Mouse (Mus musculus) embryonic facial prominence, embryonic 13.5 days (tissue): ENCODE results near the gene Smndc1. TPM values are rescaled to one million over a fixed set of nuclear protein-coding genes. Genes with fewer than 3 reads are reported as not detected.
A peak's percentile ranks its signal among the peaks of the same experiment; 100 is the strongest.

Source experiments
- ATAC-seq: fragments of 200-750 bp; cut with Nextera tagmentation; 2 replicates; pipeline ENCODE4 v1.8.0; 2017; ENCODE audit warnings: low read depth; ENCODE audit not compliant: insufficient number of reproducible peaks, insufficient read depth, low FRiP score, low TSS enrichment
- H3K27ac ChIP-seq: fragments of 300-500 bp; sonication (generic); 2 replicates; pipeline ENCODE4 v1.5.1; 2015; ENCODE audit warnings: moderate library complexity, mild to moderate bottlenecking, inconsistent platforms
- H3K27me3 ChIP-seq: fragments of 300-500 bp; sonication (generic); 2 replicates; pipeline ENCODE4 v1.6.1; 2015; ENCODE audit warnings: mild to moderate bottlenecking, inconsistent platforms
- H3K36me3 ChIP-seq: fragments of 300-500 bp; sonication (generic); 2 replicates; pipeline ENCODE4 v1.6.1; 2015; ENCODE audit warnings: mild to moderate bottlenecking, inconsistent platforms
- H3K4me1 ChIP-seq: fragments of 300-500 bp; sonication (generic); 2 replicates; pipeline ENCODE4 v1.6.1; 2015; ENCODE audit warnings: inconsistent platforms
- H3K4me2 ChIP-seq: fragments of 300-500 bp; sonication (generic); 2 replicates; pipeline ENCODE4 v1.6.1; 2015; ENCODE audit warnings: moderate library complexity, mild to moderate bottlenecking, inconsistent platforms
- H3K4me3 ChIP-seq: fragments of 300-500 bp; sonication (generic); 2 replicates; pipeline ENCODE4 v1.5.1; 2015; ENCODE audit warnings: mild to moderate bottlenecking, inconsistent platforms
- H3K9ac ChIP-seq: fragments of 300-500 bp; sonication (generic); 2 replicates; pipeline ENCODE4 v1.6.1; 2015; ENCODE audit warnings: mild to moderate bottlenecking, inconsistent platforms
- H3K9me3 ChIP-seq: fragments of 300-500 bp; sonication (generic); 2 replicates; pipeline ENCODE4 v1.6.1; 2016; ENCODE audit warnings: inconsistent platforms
- WGBS: fragments of 180-500 bp; shearing (Covaris S2); methylation state at CpG from one replicate; pipeline ENCODE4 v1.1.7; 2015; ENCODE audit warnings: mixed read lengths; 5-methylcytosine and 5-hydroxymethylcytosine counted together
- polyA plus RNA-seq: library from polyadenylated mRNA; unstranded; fragments of >200 nt; fragmentation: Nextera tagmentation; extraction: Ambion mirVana; gene quantifications from 2 replicates; pipeline ENCODE4 v1.2.1, GENCODE M21; 2015

Gene Smndc1
- polyA plus RNA-seq, 1 experiment from 2014 or later, result 45.0 TPM

DNA sequence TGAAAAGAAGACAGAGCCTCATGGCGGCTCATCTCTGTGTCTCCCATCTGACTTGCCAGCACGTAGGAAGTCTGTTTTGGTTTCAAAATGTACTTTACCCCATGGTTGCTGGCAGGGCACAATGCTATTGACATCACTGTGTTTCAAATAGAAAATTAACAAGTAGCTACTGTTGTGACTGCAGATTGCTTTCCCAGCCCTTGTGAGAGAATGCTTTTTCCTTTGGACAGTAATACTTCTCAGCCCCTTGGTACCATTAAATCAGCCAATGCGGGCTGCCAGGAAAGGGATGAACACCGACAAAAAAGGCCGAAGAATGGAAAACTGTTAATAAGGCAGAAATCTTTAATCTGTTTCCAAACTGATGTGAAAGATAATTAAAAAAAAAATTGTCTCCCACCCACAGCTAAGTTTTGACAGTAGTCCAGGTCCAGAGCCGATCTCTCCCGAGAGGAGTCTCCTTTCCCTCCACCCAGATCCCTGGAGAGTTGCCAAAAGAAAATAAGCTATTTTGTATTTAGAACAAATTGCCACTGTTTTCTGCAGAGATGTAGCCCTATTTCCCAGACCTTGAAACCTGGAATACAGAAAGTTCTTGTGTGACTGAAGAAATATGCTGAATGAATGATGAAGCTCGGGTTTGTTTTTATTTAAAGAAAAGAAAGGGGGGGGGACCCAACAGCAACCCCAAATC lies 30.0 kb downstream of the Smndc1 start:
- no peak overlapping the region for H3K4me3 ChIP-seq
- H3K36me3 ChIP-seq, result no peaks in the 10 kb centered on the region
- H3K9me3 ChIP-seq, result no peaks in the 10 kb centered on the region
- H3K4me2 ChIP-seq, result no peak overlapping the region
- ATAC-seq, result no peak
- H3K27me3 ChIP-seq, result no peaks in the 10 kb centered on the region
- 61% methylated on average over 8 of the region's 8 CpGs for WGBS
- H3K27ac ChIP-seq, result 0 out of 2 replicates have a peak overlapping the region, but pooled peaks have one; percentile 12
- peaks cover 39% of the 10 kb centered on the region for H3K4me1 ChIP-seq
- no peak overlapping the region for H3K9ac ChIP-seq

DNA sequence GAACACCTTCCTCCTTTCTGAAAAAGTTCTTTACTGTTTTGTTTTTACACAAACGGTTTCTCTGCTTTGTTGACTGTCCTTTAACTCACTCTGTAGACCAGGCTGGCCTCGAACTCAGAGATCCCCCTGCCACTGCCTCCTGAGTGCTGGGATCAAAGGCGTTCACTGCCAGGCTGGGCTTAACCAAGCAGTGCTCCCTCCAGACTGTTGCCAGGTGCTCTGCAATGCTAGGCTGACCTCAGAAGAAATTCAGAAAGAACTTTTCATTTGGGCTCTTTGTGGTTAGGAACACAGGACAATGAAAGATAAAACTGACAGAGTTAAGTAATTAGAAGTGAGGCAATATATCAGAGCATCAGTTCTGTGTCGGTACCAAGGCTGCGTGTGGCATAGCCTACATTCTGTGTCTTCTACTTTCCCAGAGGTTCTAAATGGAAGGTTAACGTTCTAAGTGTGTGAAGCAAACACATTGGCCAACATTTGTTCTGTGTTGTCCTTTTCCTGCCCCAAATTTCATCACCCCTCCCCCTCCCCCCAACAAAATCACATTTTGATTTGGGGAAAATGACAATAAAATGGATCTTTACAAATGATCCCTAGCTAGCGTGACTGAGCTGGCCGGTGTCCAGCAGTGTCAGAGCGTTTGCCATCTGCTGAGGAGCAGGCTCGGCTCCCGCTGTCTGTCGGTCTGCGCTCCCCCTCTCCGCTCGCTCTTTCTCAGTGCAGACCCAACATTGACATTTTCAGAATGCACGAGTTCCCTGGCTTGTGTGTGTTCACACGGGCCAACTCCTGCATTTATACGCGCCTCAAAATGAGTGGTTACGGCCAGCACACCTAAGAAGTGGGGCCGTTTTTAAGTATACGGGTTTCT lies 31.0 kb downstream of the Smndc1 start:
- no peak overlapping the region for H3K9ac ChIP-seq
- H3K4me1 ChIP-seq, result peaks cover 35% of the 10 kb centered on the region
- H3K9me3 ChIP-seq, result no peaks in the 10 kb centered on the region
- H3K27ac ChIP-seq, result 0 out of 2 replicates have a peak overlapping the region, but pooled peaks have one; percentile 12
- peak overlapping the region; percentile 5; the same call in 1 of the 2 replicates for H3K4me2 ChIP-seq
- H3K27me3 ChIP-seq, result no peaks in the 10 kb centered on the region
- no peak overlapping the region for H3K4me3 ChIP-seq
- no peak for ATAC-seq
- 66% methylated on average over 22 of the region's 22 CpGs for WGBS
- no peaks in the 10 kb centered on the region for H3K36me3 ChIP-seq

DNA sequence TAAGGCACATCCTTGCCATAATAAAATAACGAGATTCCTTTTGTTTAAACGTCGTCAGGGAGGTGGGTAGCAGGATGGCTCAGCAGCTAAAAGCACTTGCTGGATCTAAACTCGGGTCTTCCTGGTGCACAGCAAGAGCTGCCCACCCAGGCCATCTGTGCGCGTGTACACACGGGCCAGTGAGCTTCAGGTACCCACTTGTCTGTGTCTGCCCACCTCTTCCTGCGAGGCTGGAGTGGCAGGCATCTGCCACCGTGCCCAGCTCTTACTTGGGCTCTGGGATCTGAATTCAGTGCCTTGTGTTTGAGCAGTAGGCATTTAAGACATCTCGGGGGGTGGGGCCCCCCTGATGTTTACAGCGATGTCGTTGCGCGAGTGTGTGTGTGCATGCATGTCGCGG lies 35.3 kb downstream of the Smndc1 start:
- H3K4me3 ChIP-seq, result no peak overlapping the region
- H3K9me3 ChIP-seq, result no peaks in the 10 kb centered on the region
- H3K9ac ChIP-seq, result no peak overlapping the region
- peaks cover 8% of the 10 kb centered on the region for H3K36me3 ChIP-seq
- H3K27me3 ChIP-seq, result no peaks in the 10 kb centered on the region
- H3K27ac ChIP-seq, result no peak overlapping the region
- WGBS, result 85% methylated on average over 16 of the region's 16 CpGs
- peaks cover 18% of the 10 kb centered on the region for H3K4me1 ChIP-seq
- ATAC-seq, result no peak
- H3K4me2 ChIP-seq, result no peak overlapping the region

DNA sequence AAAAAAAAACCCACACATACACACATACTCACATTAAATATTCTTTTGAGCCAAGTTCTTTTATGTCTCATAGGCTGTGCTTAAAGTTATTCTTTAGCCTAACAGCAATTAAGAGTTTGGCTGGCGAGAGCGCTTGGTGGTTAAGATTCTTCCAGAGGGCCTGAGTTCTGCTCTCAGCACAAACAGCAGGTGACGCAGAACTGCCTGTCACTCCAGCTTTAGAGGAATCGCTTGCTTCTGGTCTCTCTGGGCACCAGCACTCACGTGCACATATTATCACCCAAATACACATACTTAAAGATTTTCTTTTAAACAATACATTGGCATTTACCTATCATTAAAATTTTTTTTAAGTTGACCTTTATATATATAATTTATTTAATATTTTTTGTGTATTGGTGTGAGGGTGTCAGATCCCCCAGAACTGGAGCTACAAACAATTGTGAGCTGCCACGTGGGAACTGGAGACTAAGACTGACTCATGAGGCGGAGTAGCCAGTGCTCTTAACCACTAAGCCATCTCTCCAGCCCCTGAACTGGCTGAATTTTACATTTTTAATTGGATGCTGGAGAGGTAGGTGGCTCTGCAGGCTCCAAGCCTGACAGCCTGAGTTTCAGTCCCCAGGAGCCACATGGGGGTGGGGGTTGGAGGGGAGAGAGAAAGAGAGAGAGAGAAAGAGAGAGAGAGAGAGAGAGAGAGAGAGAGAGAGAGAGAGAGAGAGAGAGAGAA lies 35.9 kb downstream of the Smndc1 start:
- Histone ChIP-seq H3K4me3 (no peak overlapping the region), H3K27me3 (no peaks in the 10 kb centered on the region), H3K4me1 (peaks cover 12% of the 10 kb centered on the region), H3K9me3 (no peaks in the 10 kb centered on the region), H3K4me2 (no peak overlapping the region), H3K9ac (no peak overlapping the region), H3K27ac (no peak overlapping the region), H3K36me3 (peaks cover 13% of the 10 kb centered on the region)
- no peak for ATAC-seq
- WGBS, result 71% methylated on average over 7 of the region's 7 CpGs

DNA sequence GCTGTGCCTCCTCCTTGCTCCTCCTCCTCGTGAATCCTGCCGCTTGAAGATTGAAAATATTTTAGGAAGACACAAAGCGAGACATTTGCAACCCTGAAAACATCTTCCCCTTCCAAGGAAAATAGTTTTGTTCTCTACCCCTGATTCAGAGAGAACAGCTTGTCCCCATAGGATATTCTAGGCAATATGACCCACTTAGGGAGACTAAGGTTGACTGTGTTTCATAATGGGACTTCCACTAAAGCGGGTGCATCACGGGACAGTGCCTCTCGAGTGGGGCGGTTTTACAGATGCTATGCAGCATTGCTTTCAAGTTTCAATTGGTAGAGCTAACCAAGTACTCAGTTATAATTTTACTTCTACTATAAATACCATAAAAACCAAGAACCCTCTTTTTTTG lies 36.5 kb downstream of the Smndc1 start:
- no peaks in the 10 kb centered on the region for H3K9me3 ChIP-seq
- no peak for ATAC-seq

DNA sequence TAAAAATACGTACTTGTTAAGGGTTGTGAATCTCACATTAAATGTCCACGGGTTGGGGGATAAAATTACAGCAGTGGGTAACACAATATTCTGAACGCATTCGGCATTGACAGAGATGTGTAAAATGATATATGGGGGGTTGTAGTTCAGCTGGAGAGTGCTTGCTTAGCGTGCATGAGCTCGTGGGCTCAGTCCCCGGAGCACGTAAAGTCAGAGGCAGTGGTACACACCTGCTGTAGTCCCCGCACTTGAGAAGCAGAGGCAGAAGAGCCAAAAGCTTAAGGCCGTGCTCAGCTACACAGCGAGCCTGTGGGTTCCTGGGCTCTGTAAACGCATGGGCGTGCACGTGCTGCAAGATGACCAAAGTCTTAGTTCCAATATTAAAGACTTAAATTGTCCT lies 44.6 kb downstream of the Smndc1 start:
- peaks cover 16% of the 10 kb centered on the region for H3K4me1 ChIP-seq
- no peak for ATAC-seq
- no peak overlapping the region for H3K27ac ChIP-seq
- H3K9me3 ChIP-seq, result no peaks in the 10 kb centered on the region
- WGBS, result 45% methylated on average over 14 of the region's 14 CpGs
- H3K4me2 ChIP-seq, result no peak overlapping the region
- H3K4me3 ChIP-seq, result no peak overlapping the region
- H3K36me3 ChIP-seq, result peaks cover 11% of the 10 kb centered on the region; the same call in 1 of the 2 replicates
- no peak overlapping the region for H3K9ac ChIP-seq
- no peaks in the 10 kb centered on the region for H3K27me3 ChIP-seq

More for the DNA sequence above, 36.5 kb downstream of the Smndc1 start:
- Histone ChIP-seq H3K36me3 (peaks cover 13% of the 10 kb centered on the region), H3K4me1 (peaks cover 6% of the 10 kb centered on the region), H3K9ac (no peak overlapping the region), H3K4me3 (no peak overlapping the region), H3K27me3 (no peaks in the 10 kb centered on the region), H3K4me2 (no peak overlapping the region), H3K27ac (no peak overlapping the region)
- 89% methylated on average over 7 of the region's 7 CpGs for WGBS

DNA sequence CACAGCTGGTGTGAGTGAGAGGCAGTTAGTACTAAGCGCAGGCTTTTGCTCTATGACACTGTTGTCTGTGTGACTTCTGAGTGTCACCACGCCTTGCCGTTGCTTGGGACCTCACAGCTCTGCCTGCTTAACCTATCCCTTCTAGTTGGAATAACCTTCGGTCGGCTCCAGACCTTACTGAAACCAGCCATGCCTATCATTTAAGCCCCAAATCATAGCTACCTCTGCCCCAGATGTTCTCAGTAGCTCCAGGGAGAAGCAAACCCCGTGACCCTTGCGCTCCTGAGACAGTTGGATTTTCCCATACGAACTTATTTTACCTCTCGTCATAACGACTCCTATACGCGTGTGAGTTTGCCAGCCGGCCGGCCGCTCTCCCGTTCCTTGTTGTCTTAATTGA lies 46.3 kb downstream of the Smndc1 start:
- H3K4me2 ChIP-seq, result no peak overlapping the region
- no peaks in the 10 kb centered on the region for H3K9me3 ChIP-seq
- H3K27me3 ChIP-seq, result no peaks in the 10 kb centered on the region
- H3K27ac ChIP-seq, result no peak overlapping the region
- H3K9ac ChIP-seq, result no peak overlapping the region
- peaks cover 28% of the 10 kb centered on the region for H3K4me1 ChIP-seq
- WGBS, result 86% methylated on average over 16 of the region's 16 CpGs
- peaks cover 4% of the 10 kb centered on the region; the same call in 1 of the 2 replicates for H3K36me3 ChIP-seq
- H3K4me3 ChIP-seq, result no peak overlapping the region
- ATAC-seq, result no peak

DNA sequence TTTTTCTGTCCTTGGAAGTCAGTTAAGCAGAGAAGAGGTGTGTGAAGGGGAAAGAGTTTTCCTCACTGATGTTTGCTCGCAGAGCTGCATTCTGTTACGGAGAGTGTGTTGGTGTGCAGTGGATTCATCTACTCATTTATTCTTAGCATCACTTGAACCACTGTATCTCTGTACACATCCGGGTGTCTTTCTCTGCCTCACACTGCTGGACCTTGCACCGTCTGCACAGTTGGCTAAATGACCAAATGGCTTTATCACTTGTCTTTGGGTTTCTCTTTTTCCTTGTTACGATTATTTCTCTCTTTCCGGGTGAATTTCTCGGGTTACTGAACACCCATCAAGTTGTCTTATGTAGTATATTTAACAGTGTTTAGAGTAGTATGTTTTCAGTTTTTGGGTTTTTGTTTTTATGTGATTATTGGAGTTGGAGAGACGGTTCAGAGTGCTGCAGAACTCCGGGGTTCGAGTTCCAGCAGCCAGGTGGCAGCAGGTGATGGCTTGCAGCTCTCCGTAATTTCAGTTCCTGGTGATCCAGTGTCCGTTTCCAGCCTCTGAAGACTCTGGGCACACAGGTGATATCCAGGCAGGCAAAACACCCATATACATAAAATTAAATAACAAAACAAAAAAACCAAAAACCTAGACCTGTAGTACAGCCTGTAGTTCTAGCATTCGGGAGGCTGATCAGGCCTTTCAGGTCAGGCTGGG lies 47.0 kb downstream of the Smndc1 start:
- Histone ChIP-seq H3K4me1 (peaks cover 30% of the 10 kb centered on the region), H3K4me2 (no peak overlapping the region), H3K36me3 (peaks cover 7% of the 10 kb centered on the region; the same call in 1 of the 2 replicates), H3K27me3 (no peaks in the 10 kb centered on the region), H3K27ac (no peak overlapping the region), H3K4me3 (no peak overlapping the region), H3K9ac (no peak overlapping the region), H3K9me3 (no peaks in the 10 kb centered on the region)
- WGBS, result 88% methylated on average over 13 of the region's 13 CpGs
- ATAC-seq, result no peak

DNA sequence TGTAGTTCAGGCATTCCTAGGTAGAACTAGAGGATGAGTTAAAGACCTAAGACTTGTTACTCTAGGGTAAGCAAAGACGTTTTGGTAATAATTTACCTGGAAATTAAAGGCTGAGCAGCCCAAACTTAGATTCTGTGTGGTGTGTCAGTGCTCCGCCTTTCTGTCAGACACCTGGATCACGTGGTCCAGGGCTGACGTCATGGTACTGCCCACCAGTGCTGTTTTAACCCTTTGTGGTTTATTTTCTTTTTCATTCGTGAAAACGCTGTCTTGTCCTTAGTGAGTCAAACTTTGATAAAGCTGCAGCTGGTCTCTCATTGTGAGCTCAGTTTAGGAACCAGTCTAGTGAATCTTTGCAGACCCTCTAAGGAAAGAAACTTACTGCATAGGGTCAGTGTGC lies 50.0 kb downstream of the Smndc1 start:
- H3K9me3 ChIP-seq, result no peaks in the 10 kb centered on the region
- H3K4me1 ChIP-seq, result peaks cover 24% of the 10 kb centered on the region
- no peak for ATAC-seq
- no peak overlapping the region for H3K4me3 ChIP-seq
- no peaks in the 10 kb centered on the region for H3K27me3 ChIP-seq
- peaks cover 16% of the 10 kb centered on the region for H3K36me3 ChIP-seq
- WGBS, result 21% methylated on average over 6 of the region's 6 CpGs
- no peak overlapping the region for H3K4me2 ChIP-seq
- H3K9ac ChIP-seq, result no peak overlapping the region
- H3K27ac ChIP-seq, result no peak overlapping the region

DNA sequence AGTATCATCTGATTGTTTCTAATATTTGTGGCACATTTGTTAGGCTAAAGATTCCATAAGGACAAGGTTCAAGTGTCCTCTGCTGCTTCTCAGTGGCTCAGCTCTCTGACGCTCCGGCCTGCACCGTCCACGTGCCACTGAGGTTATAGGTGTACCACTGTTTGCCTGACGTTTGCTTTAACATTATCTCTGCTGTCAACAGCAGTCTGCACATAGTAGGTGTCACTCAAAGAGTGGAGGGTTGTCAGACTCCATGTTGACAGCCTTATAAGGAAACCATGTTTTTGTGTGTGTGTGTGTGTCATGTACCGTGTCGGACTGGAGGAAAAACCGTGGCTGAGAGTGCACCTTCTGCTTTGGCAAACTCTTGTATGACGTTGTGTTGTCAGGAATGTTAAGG lies 55.1 kb downstream of the Smndc1 start:
- Histone ChIP-seq H3K36me3 (peaks cover 40% of the 10 kb centered on the region), H3K9me3 (no peaks in the 10 kb centered on the region), H3K27me3 (no peaks in the 10 kb centered on the region), H3K4me3 (no peak overlapping the region), H3K27ac (no peak overlapping the region), H3K4me1 (peaks cover 21% of the 10 kb centered on the region), H3K9ac (no peak overlapping the region), H3K4me2 (no peak overlapping the region)
- 89% methylated on average over 9 of the region's 9 CpGs for WGBS
- ATAC-seq, result no peak

DNA sequence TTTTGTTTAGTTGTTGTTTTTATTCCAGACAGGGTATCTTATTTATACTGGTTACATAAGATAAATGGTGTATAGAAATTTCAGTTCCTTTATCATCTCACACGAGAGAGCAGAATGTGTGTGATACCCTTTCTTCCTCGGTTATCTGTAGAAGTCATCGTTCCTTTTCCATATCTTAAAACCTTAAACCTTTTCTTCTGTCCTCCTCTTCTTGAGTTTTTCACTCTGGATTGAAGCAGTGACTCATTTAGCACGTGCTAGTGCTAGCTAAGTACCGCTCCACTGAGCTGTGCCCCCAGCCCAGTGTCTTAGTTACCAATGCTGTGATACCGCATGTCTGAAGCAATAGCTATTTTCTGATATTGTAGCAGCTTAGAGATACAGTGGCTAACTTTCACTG lies 56.6 kb downstream of the Smndc1 start:
- Histone ChIP-seq H3K4me2 (no peak overlapping the region), H3K9ac (no peak overlapping the region), H3K27ac (no peak overlapping the region), H3K36me3 (peaks cover 38% of the 10 kb centered on the region), H3K4me1 (peaks cover 13% of the 10 kb centered on the region), H3K27me3 (no peaks in the 10 kb centered on the region), H3K9me3 (no peaks in the 10 kb centered on the region), H3K4me3 (no peak overlapping the region)
- no peak for ATAC-seq
- WGBS, result 90% methylated on average over 6 of the region's 6 CpGs
